Mouse (Mus musculus) kidney, embryonic 16.5 days (tissue): ENCODE measurements at regions not wholly inside any gene's neighbourhood (a gene's known extent, or its start where the extent isn't known, plus 50 kb on each side); places are given as distances from the start of the nearest gene placed in this dataset.
A peak's percentile ranks its signal among the peaks of the same experiment; 100 is the strongest.

Source experiments
- ATAC-seq: fragments of 200-750 bp; cut with Nextera tagmentation; 2 replicates; pipeline ENCODE4 v1.8.0; 2017; ENCODE audit warnings: moderate TSS enrichment; ENCODE audit not compliant: low FRiP score, low TSS enrichment
- H3K27ac ChIP-seq: fragments of 300-500 bp; sonication (generic); 2 replicates; pipeline ENCODE4 v1.5.1; 2014; ENCODE audit warnings: low read length
- H3K27me3 ChIP-seq: fragments of 300-500 bp; sonication (generic); 2 replicates; pipeline ENCODE4 v1.6.1; 2014; ENCODE audit warnings: low read length, control low read depth, mixed read lengths; ENCODE audit not compliant: insufficient read depth
- H3K36me3 ChIP-seq: fragments of 300-500 bp; sonication (generic); 2 replicates; pipeline ENCODE4 v1.6.1; 2014; ENCODE audit warnings: low read length, control low read depth, mixed read lengths; ENCODE audit not compliant: insufficient read depth
- H3K4me1 ChIP-seq: fragments of 300-500 bp; sonication (generic); 2 replicates; pipeline ENCODE4 v1.6.1; 2014; ENCODE audit warnings: low read length, control low read depth, mixed read lengths; ENCODE audit not compliant: insufficient read depth
- H3K4me2 ChIP-seq: fragments of 300-500 bp; sonication (generic); replicated peaks from 2 replicates; pipeline ENCODE4 v1.6.1; 2014; ENCODE audit warnings: low read depth, low read length
- H3K4me3 ChIP-seq: fragments of 300-500 bp; sonication (generic); 2 replicates; pipeline ENCODE4 v1.5.1; 2014; ENCODE audit warnings: mild to moderate bottlenecking, low read length
- H3K9ac ChIP-seq: fragments of 300-500 bp; sonication (generic); replicated peaks from 2 replicates; pipeline ENCODE4 v1.6.1; 2014; ENCODE audit warnings: low read length
- H3K9me3 ChIP-seq: fragments of 300-500 bp; sonication (generic); 2 replicates; pipeline ENCODE4 v1.6.1; 2016; ENCODE audit warnings: low read length, control low read depth
- WGBS: fragments of 180-500 bp; shearing (Covaris S2); extraction: QIAGEN DNeasy Blood & Tissue Kit; methylation state at CpG from one replicate; pipeline ENCODE4 v1.1.7; 2014; 5-methylcytosine and 5-hydroxymethylcytosine counted together

DNA sequence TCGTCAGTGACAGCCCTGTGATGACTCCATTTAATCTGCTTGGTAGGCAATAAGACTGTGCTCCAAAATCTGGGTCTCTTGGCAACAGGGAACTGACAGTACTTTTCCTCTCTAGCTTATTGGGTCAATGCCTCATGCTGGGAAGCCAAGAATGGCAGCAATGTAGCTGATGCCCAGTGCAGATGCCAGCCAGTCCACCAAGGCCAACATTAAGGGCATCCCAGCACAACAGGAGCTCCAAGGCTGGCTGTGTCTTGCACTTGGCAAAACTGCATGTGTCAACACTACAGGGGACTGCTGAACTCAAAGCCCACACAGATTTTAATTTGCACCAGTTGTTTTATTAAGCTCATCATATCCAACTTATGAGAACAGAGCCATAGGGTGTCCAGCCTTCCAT is 437.9 kb downstream of the Actr3 start:
- H3K4me3 ChIP-seq, result no peak overlapping the region

DNA sequence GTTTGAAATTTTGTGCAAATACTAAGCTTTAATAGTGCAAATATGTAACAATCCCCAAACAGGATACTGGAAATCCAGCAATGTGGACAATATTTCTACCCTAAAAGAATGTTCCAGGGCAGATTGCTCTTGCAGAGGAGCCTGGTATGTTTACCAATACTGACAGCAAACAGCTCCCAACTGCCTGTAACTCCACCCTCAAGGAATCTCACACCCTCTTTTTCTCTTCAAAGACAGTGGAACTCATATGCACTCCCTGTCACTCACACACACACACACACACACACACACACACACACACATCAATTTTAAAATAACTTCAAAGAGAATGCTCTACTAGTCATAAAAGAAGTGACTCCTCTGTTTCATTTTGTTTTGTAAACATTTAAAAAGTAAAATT is 484.7 kb downstream of the Actr3 start:
- Histone ChIP-seq H3K36me3 (no peaks in the 10 kb centered on the region), H3K4me1 (no peaks in the 10 kb centered on the region), H3K27ac (no peak overlapping the region), H3K9ac (no peak overlapping the region), H3K9me3 (no peaks in the 10 kb centered on the region), H3K4me2 (no peak overlapping the region), H3K27me3 (no peaks in the 10 kb centered on the region), H3K4me3 (no peak overlapping the region)
- no peak for ATAC-seq

More for the DNA sequence above, 437.9 kb downstream of the Actr3 start:
- Histone ChIP-seq H3K27ac (no peak overlapping the region), H3K27me3 (no peaks in the 10 kb centered on the region), H3K9me3 (no peaks in the 10 kb centered on the region), H3K36me3 (no peaks in the 10 kb centered on the region), H3K4me1 (no peaks in the 10 kb centered on the region), H3K4me2 (no peak overlapping the region), H3K9ac (no peak overlapping the region)
- no peak for ATAC-seq
- 54% methylated on average over 1 of the region's 1 CpGs for WGBS

DNA sequence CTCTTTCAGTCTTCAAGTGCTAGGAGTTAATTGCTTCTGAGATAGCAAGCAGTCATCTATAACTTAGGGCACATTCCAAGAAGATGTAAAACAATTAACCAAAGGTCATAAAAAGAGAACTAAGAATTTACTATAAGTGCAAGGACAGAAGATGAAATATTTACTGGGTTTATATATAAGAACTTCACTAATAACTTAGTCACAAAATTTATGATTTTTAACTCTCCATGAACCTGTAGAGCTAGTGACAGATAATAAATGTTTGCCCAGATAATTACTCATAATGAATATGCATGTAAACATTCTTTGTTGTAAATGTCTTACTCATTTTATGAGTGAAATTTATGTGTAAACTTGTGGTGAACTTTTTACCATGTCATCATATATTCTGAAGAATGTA is 531.2 kb downstream of the Actr3 start:
- no peak overlapping the region for H3K4me3 ChIP-seq
- H3K36me3 ChIP-seq, result no peaks in the 10 kb centered on the region
- 0 out of 2 replicates have a peak, but pooled peaks cover 2% of the 10 kb centered on the region for H3K9me3 ChIP-seq
- peak; percentile 27; the same call in 1 of the 2 replicates for ATAC-seq
- no peak overlapping the region for H3K4me2 ChIP-seq
- H3K4me1 ChIP-seq, result no peaks in the 10 kb centered on the region
- no peak overlapping the region for H3K9ac ChIP-seq
- no peak overlapping the region for H3K27ac ChIP-seq
- H3K27me3 ChIP-seq, result no peaks in the 10 kb centered on the region

DNA sequence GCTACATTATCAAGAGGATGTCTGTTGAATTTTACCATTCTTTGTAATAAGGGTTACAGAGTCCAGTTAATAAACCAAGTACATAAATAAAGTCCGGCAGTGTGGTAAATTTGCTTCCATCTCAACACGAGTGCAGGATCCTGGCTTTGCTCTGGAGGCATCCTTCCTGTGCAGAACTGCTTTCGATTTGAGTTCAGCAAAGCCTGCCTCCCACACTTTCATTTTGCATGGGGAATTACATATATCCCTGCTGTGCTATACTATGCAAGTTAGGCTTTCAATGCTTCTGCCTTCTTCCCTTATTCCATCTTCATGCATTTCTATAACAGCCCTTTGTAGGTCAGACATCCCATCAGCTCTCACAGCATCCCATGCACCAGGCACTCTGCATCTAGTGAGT is 564.4 kb downstream of the Actr3 start:
- Histone ChIP-seq H3K9ac (no peak overlapping the region), H3K36me3 (no peaks in the 10 kb centered on the region), H3K4me2 (no peak overlapping the region), H3K27me3 (no peaks in the 10 kb centered on the region), H3K9me3 (no peaks in the 10 kb centered on the region), H3K4me3 (no peak overlapping the region), H3K4me1 (no peaks in the 10 kb centered on the region), H3K27ac (no peak overlapping the region)
- WGBS, result 82% methylated on average over 3 of the region's 3 CpGs
- ATAC-seq, result no peak

DNA sequence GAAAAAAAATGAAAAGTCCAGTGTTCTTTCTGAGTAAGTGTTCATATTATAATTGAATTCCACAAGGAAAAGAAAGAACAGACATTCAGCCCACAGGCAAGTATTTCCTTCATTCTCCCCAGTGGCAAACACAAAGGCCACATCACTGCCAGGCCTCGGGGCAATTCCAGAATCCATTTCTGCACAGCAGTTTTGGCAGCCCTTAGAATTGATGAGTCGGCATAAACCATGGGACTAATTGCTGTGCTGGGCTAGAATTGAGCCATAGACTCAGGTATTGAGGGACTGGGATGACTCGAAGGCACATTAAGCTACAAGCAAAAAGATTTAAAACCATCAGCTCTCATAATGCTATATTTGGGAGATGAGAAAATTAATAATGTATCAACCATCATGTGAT is 569.3 kb downstream of the Actr3 start:
- ATAC-seq, result no peak
- Histone ChIP-seq H3K4me1 (no peaks in the 10 kb centered on the region), H3K27me3 (no peaks in the 10 kb centered on the region), H3K27ac (no peak overlapping the region), H3K9me3 (no peaks in the 10 kb centered on the region), H3K9ac (no peak overlapping the region), H3K36me3 (no peaks in the 10 kb centered on the region), H3K4me3 (no peak overlapping the region), H3K4me2 (no peak overlapping the region)
- 90% methylated on average over 3 of the region's 3 CpGs for WGBS

DNA sequence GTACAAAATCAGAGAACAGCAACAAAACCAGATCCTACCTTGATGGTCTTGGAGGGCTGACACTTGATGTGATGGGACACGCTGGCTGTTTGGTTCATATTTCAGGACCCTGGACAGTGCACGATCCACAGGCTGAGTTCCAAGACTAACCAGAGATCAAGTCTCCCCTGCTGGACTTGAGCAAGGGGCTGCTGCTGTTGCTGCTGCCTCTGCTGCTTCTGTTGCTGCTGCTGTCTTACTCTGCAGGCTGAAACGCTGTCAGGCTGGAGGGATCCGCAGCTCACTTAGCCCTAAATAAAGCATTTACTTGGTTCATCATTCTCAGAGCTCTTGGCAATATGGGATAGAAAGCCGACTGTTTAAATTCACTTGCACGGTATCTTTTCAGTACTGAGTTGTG is 589.8 kb downstream of the Actr3 start:
- ATAC-seq, result no peak
- 53% methylated on average over 6 of the region's 6 CpGs for WGBS

DNA sequence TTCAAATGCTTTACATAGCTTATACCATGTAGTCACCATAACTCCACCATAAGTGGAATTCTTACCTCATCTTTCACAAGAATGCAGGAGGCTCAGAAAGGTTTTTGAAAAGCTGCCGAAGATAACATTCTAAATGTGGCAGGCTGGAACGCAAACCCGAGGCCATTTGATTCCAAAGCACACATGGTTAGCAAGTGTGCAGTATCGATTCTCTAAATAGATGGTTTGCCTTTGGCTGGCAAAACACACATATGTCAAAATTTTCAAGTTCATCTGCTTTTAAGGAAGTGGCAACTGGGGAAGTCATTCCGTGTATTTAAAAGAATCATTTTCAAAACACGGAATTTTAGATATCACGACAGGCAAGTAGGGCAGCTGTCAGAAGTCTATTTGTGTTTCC is 609.8 kb downstream of the Actr3 start:
- Histone ChIP-seq H3K4me2 (no peak overlapping the region), H3K36me3 (no peaks in the 10 kb centered on the region), H3K27ac (no peak overlapping the region), H3K9ac (no peak overlapping the region), H3K4me1 (no peaks in the 10 kb centered on the region), H3K4me3 (no peak overlapping the region), H3K9me3 (no peaks in the 10 kb centered on the region), H3K27me3 (no peaks in the 10 kb centered on the region)
- ATAC-seq, result no peak
- WGBS, result 89% methylated on average over 7 of the region's 7 CpGs

More for the DNA sequence above, 589.8 kb downstream of the Actr3 start:
- Histone ChIP-seq H3K9ac (no peak overlapping the region), H3K4me3 (no peak overlapping the region), H3K27me3 (no peaks in the 10 kb centered on the region), H3K4me2 (no peak overlapping the region), H3K4me1 (no peaks in the 10 kb centered on the region), H3K9me3 (no peaks in the 10 kb centered on the region), H3K27ac (no peak overlapping the region), H3K36me3 (no peaks in the 10 kb centered on the region)

DNA sequence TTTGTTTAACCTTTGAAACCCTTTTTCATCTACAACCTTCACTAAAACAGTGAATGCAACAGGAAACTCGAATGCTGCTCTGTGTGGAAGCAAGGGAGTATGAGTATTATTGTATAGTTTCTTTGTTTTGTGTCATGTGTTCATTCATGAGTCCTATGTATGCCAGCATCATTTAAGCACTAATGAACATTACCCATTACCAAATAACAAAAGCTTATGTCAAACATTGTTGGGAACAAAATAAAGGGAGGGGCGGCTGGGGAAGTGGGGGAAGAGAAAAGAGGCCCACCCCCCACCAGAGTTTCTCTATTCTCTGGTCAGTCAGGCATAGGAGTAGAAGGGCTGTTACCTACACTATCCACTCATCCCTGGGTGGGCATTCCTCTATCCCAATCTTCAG is 642.5 kb downstream of the Actr3 start:
- no peaks in the 10 kb centered on the region for H3K9me3 ChIP-seq
- no peak overlapping the region for H3K4me3 ChIP-seq
- 65% methylated on average over 2 of the region's 2 CpGs for WGBS
- H3K27ac ChIP-seq, result no peak overlapping the region
- no peaks in the 10 kb centered on the region for H3K36me3 ChIP-seq
- H3K9ac ChIP-seq, result no peak overlapping the region
- H3K27me3 ChIP-seq, result no peaks in the 10 kb centered on the region
- H3K4me1 ChIP-seq, result no peaks in the 10 kb centered on the region
- no peak for ATAC-seq
- no peak overlapping the region for H3K4me2 ChIP-seq

DNA sequence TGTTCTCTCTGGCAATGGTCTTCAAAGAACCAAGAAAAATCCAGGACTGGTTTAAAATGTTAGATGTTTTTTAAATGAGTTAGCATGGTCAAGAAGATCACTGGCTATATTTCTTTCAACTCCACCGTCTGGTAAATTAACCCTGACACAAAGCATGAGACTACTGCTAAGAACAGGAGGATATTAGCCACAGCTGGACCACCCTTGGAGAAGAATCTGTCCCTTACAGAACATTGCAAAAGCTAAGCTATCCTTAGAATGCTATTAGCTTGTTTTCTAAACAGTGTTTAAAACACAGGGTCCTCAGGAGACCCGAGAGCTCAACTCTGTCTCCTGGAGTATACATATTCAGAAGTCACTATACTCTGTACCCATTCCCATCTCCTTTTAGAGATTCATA is 644.9 kb downstream of the Actr3 start:
- H3K4me2 ChIP-seq, result no peak overlapping the region
- H3K9me3 ChIP-seq, result no peaks in the 10 kb centered on the region
- WGBS, result 58% methylated on average over 2 of the region's 2 CpGs
- no peak overlapping the region for H3K27ac ChIP-seq
- no peaks in the 10 kb centered on the region for H3K27me3 ChIP-seq
- H3K4me3 ChIP-seq, result no peak overlapping the region
- H3K4me1 ChIP-seq, result no peaks in the 10 kb centered on the region
- H3K36me3 ChIP-seq, result no peaks in the 10 kb centered on the region
- ATAC-seq, result peak; percentile 27; the same call in 1 of the 2 replicates
- H3K9ac ChIP-seq, result no peak overlapping the region

DNA sequence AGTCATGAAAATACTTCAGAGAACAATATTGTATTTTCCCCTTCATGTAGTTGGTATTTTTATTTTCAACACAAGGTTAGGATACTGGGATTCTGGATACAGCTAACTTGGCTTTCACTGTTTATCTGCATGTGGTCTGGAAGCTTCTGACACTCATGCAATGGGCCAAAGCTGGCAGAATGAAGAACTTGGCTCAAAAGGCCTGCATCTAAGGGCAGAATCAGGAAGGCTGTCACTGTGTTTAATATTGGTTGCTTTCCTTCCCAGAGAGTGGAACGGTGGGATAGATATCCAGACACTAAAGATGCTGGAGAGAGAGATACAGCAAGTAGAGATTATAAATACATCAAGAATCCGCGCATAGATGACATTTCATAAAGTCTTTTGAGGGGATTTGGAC is 645.4 kb downstream of the Actr3 start:
- H3K27me3 ChIP-seq, result no peaks in the 10 kb centered on the region
- 77% methylated on average over 3 of the region's 3 CpGs for WGBS
- no peak overlapping the region for H3K9ac ChIP-seq
- H3K27ac ChIP-seq, result no peak overlapping the region
- no peak for ATAC-seq
- H3K4me3 ChIP-seq, result no peak overlapping the region
- no peaks in the 10 kb centered on the region for H3K36me3 ChIP-seq
- no peak overlapping the region for H3K4me2 ChIP-seq
- H3K9me3 ChIP-seq, result no peaks in the 10 kb centered on the region
- no peaks in the 10 kb centered on the region for H3K4me1 ChIP-seq

DNA sequence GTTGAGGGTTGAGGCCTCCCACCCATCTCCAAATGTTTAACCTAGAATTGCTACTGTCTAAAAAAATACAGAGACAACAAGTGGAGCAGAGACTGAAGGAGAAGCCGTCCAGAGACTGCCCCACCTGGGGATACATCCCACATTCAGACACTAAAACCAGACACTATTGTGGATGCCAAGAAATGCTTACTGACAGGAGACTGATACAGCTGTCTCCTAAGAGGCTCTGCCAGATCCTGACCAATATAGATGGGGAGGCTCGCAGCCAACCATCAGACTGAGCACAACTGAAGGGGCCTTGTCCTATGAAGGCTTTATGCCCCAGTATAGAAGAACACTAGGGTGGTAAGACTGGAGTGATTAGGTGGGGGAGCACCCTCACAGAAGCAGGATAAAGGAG is 652.5 kb downstream of the Actr3 start:
- Histone ChIP-seq H3K27ac (no peak overlapping the region), H3K27me3 (no peaks in the 10 kb centered on the region), H3K36me3 (no peaks in the 10 kb centered on the region), H3K4me3 (no peak overlapping the region), H3K4me1 (no peaks in the 10 kb centered on the region), H3K9ac (no peak overlapping the region), H3K4me2 (no peak overlapping the region), H3K9me3 (no peaks in the 10 kb centered on the region)
- WGBS, result 88% methylated on average over 2 of the region's 2 CpGs
- ATAC-seq, result no peak
